Mouse (Mus musculus) forebrain, embryonic 16.5 days (tissue): ENCODE measurements at regions not wholly inside any gene's neighbourhood (a gene's known extent, or its start where the extent isn't known, plus 50 kb on each side); places are given as distances from the start of the nearest gene placed in this dataset.

Experiments
- ATAC-seq: fragments of 200-750 bp; cut with Nextera tagmentation; 2 replicates; pipeline ENCODE4 v1.8.0; 2017; ENCODE audit warnings: mild to moderate bottlenecking, moderate library complexity
- H3K27ac ChIP-seq: fragments of 300-500 bp; sonication (generic); 2 replicates; pipeline ENCODE4 v1.5.1; 2014; ENCODE audit warnings: low read length, control low read depth
- H3K27me3 ChIP-seq: fragments of 300-500 bp; sonication (generic); replicated peaks from 2 replicates; pipeline ENCODE4 v1.6.1; 2014; ENCODE audit warnings: low read length; ENCODE audit not compliant: control insufficient read depth, insufficient read depth
- H3K36me3 ChIP-seq: fragments of 300-500 bp; sonication (generic); 2 replicates; pipeline ENCODE4 v1.6.1; 2014; ENCODE audit not compliant: control insufficient read depth, insufficient read depth
- H3K4me1 ChIP-seq: fragments of 300-500 bp; sonication (generic); replicated peaks from 2 replicates; pipeline ENCODE4 v1.6.1; 2014; ENCODE audit warnings: low read length; ENCODE audit not compliant: control insufficient read depth, insufficient read depth
- H3K4me2 ChIP-seq: fragments of 300-500 bp; sonication (generic); 2 replicates; pipeline ENCODE4 v1.6.1; 2014; ENCODE audit warnings: mild to moderate bottlenecking, low read length, control low read depth
- H3K4me3 ChIP-seq: fragments of 300-500 bp; sonication (generic); replicated peaks from 2 replicates; pipeline ENCODE4 v1.5.1; 2014; ENCODE audit warnings: mild to moderate bottlenecking, low read length, control low read depth
- H3K9ac ChIP-seq: fragments of 300-500 bp; sonication (generic); replicated peaks from 2 replicates; pipeline ENCODE4 v1.6.1; 2014; ENCODE audit warnings: low read depth, low read length, control low read depth
- H3K9me3 ChIP-seq: fragments of 300-500 bp; sonication (generic); 2 replicates; pipeline ENCODE4 v1.6.1; 2016; ENCODE audit warnings: low read length; ENCODE audit not compliant: control insufficient read depth
- WGBS: fragments of 180-500 bp; shearing (Covaris S2); extraction: QIAGEN DNeasy Blood & Tissue Kit; methylation state at CpG from one replicate; pipeline ENCODE4 v1.1.7; 2014; 5-methylcytosine and 5-hydroxymethylcytosine counted together

DNA sequence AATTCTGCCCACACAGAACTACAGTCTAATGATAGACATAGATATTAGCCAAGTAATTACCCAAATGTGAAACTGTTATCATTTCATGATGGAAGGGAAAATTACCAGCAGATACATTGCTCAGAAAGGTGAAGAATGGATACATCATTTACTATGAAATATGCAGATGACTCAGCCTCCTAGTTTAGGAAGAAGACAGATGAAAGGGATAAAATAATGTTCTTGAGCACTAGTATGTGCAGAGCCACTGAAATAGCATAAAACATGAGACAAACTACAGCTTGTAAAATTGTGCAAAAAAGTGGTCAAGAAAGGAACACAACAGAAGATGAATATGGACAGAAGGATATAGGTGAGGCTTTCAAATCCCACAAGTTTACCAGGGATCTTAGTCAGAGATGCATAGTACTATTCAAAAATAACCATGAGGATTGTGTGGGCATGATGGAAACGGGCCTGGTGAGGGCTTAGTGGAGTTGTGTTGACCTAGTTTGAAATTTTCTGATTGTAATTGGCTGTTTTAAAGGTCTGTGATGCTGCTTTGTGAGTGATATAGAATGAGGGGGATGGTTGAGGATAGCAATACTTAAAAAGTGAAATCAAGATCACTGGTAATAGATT lies 883.3 kb downstream of the Dnajb9 start:
- 70% methylated on average over 1 of the region's 1 CpGs for WGBS
- H3K4me1 ChIP-seq, result no peaks in the 10 kb centered on the region
- no peaks in the 10 kb centered on the region for H3K9me3 ChIP-seq
- H3K36me3 ChIP-seq, result no peaks in the 10 kb centered on the region
- no peak overlapping the region for H3K4me2 ChIP-seq
- ATAC-seq, result no peak
- H3K27ac ChIP-seq, result no peak overlapping the region
- H3K9ac ChIP-seq, result no peak overlapping the region
- no peak overlapping the region for H3K4me3 ChIP-seq
- no peaks in the 10 kb centered on the region for H3K27me3 ChIP-seq

DNA sequence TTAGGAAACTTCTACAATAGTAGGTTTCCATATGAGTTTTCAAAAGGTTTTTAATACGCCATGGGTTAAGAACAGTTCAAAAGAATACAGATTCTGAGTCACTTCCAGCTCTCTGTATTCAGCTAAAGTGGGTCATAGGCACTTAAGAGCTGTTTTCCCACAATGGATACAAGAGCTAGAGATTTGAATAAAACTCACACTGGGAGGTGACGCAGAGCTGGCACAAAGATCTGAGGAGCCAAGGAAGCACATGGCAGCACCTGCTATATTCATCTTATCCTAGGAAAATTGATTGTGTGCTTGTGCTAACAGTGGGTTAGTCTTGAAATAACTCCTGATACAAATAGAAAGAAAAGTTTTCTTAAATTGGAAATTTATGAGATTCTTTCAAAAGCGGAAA lies 899.8 kb downstream of the Dnajb9 start:
- ATAC-seq, result no peak
- Histone ChIP-seq H3K4me3 (no peak overlapping the region), H3K27ac (no peak overlapping the region), H3K27me3 (no peaks in the 10 kb centered on the region), H3K36me3 (no peaks in the 10 kb centered on the region), H3K4me1 (no peaks in the 10 kb centered on the region), H3K4me2 (no peak overlapping the region), H3K9me3 (no peaks in the 10 kb centered on the region), H3K9ac (no peak overlapping the region)
- WGBS, result 63% methylated on average over 3 of the region's 3 CpGs

DNA sequence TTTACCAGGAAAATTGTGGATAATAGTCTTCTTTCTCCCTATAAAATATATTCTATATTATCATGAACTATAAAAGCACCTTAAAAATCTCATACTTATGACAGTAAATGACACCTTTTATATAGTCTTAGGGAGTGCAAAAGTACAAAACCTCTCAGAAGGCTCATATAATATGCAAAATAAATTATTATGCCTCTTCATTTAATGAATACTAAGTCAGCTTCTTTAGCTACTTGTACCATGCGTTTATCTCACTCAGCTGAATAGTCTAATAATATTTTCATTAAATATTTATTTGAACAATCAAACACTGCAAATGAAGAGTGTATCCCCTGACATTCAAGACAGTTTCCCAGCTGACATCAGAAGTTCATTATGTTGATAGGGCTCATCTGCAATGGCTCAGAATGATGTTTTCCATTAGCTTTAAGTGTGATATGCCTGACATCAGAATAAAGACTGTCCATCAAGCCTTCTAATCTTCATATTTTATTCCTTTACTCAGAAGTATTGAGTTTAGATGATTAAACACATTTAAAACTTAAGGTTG lies 903.5 kb downstream of the Dnajb9 start:
- no peak overlapping the region for H3K27ac ChIP-seq
- no peak overlapping the region for H3K4me2 ChIP-seq
- H3K9me3 ChIP-seq, result no peaks in the 10 kb centered on the region
- WGBS, result 76% methylated on average over 1 of the region's 1 CpGs
- H3K4me3 ChIP-seq, result no peak overlapping the region
- no peaks in the 10 kb centered on the region for H3K27me3 ChIP-seq
- no peaks in the 10 kb centered on the region for H3K36me3 ChIP-seq
- no peaks in the 10 kb centered on the region for H3K4me1 ChIP-seq
- H3K9ac ChIP-seq, result no peak overlapping the region
- no peak for ATAC-seq

DNA sequence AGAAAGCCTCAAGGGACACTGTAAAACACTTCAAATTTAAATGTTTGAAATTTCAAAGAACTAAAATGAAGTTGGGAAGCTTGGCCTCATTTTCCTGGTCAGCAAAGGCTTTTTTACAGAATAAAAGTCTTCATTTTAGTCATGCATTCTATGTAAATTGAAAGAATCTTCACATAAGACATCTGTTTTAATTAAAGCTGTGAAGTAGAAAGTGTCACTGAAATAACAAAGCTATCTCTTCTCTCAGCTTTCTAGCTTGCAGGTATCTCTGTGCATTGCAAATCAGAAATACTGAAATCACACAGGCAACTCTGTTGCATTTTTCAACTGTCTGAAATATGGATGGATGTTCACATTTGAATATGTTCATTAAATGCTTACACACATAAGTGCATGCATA lies 909.6 kb downstream of the Dnajb9 start:
- H3K9me3 ChIP-seq, result no peaks in the 10 kb centered on the region
- H3K27ac ChIP-seq, result no peak overlapping the region
- no peak overlapping the region for H3K4me3 ChIP-seq
- no peaks in the 10 kb centered on the region for H3K27me3 ChIP-seq
- H3K4me1 ChIP-seq, result no peaks in the 10 kb centered on the region
- H3K36me3 ChIP-seq, result no peaks in the 10 kb centered on the region
- H3K9ac ChIP-seq, result no peak overlapping the region
- no peak for ATAC-seq
- no peak overlapping the region for H3K4me2 ChIP-seq

- WGBS, result 37% methylated on average over 4 of the region's 4 CpGs
- H3K9ac ChIP-seq, result no peak overlapping the region
- no peak overlapping the region for H3K4me3 ChIP-seq
- no peaks in the 10 kb centered on the region for H3K4me1 ChIP-seq
- no peaks in the 10 kb centered on the region for H3K36me3 ChIP-seq
- no peak overlapping the region for H3K27ac ChIP-seq
- H3K27me3 ChIP-seq, result no peaks in the 10 kb centered on the region
- H3K4me2 ChIP-seq, result no peak overlapping the region
- no peak for ATAC-seq
- H3K9me3 ChIP-seq, result no peaks in the 10 kb centered on the region
These were observed 929.7 kb downstream of the Dnajb9 start for GRCm38 (mm10) chr12:43280442-43280841.

DNA sequence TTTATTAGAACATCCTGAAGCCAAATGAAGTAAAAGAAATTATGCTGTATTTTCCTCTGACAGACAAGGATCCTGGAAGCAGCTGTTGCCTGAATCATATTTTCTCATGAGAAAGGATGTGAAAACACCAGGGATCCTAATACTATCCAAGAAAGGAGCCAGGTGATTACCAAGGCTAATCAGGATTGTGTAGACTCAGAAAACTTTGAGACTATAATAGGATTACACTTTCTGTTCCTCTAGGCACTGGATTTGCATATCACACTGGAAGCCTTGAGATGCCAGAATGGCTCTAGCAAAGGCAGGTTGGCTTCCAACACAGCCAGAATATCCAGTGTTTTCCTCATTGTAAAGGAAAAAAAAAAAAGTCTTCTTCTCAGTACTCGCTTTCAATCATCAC lies 945.1 kb downstream of the Dnajb9 start:
- Histone ChIP-seq H3K27me3 (no peaks in the 10 kb centered on the region), H3K9ac (no peak overlapping the region), H3K4me1 (no peaks in the 10 kb centered on the region), H3K9me3 (no peaks in the 10 kb centered on the region), H3K27ac (no peak overlapping the region), H3K36me3 (no peaks in the 10 kb centered on the region), H3K4me3 (no peak overlapping the region), H3K4me2 (no peak overlapping the region)
- ATAC-seq, result no peak
- 63% methylated on average over 1 of the region's 1 CpGs for WGBS

DNA sequence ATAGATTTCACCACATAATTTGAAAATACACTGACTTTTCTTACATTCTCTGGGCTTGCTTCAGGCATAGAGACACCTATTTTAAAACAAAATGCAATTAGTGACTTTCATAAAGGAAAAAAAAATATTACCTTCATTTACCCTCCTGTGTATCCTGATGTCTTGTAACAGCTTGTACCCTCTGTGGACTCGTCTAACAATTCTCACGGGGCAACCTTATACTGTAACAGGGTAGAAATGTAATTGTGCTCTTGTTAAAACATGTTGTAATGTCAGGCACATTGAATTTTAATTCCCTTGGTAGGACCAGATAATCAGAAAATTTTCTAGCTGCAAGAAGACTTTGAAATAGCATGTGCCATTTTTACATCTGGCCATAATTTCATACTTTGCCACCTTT lies 946.3 kb downstream of the Dnajb9 start:
- H3K27ac ChIP-seq, result no peak overlapping the region
- no peak for ATAC-seq
- H3K27me3 ChIP-seq, result no peaks in the 10 kb centered on the region
- H3K4me3 ChIP-seq, result no peak overlapping the region
- H3K4me1 ChIP-seq, result no peaks in the 10 kb centered on the region
- no peaks in the 10 kb centered on the region for H3K9me3 ChIP-seq
- no peaks in the 10 kb centered on the region for H3K36me3 ChIP-seq
- no peak overlapping the region for H3K4me2 ChIP-seq
- 77% methylated on average over 2 of the region's 2 CpGs for WGBS
- no peak overlapping the region for H3K9ac ChIP-seq

DNA sequence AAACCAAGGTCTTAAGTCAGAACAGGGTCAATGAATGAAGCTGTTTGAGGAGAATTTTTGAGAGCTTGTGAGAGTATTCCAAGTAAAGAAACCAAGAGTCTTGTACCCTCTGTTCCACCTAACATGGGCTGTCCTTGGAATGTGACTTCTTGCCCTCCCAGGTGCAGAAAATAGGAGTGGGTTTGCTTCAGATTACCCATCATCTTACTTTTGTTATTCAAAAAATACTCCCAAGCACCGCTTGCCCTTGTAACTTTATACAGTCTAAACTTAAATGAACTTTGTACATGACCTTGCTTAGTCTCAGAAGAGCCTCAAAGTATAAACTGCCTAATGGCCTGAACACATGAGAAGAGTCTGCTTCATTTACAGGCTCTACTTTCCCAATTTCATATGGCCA lies 984.2 kb downstream of the Dnajb9 start:
- H3K27me3 ChIP-seq, result no peaks in the 10 kb centered on the region
- 80% methylated on average over 1 of the region's 1 CpGs for WGBS
- peaks cover 3% of the 10 kb centered on the region for H3K4me1 ChIP-seq
- H3K4me3 ChIP-seq, result no peak overlapping the region
- no peaks in the 10 kb centered on the region for H3K36me3 ChIP-seq
- no peak overlapping the region for H3K27ac ChIP-seq
- no peak overlapping the region for H3K9ac ChIP-seq
- H3K9me3 ChIP-seq, result no peaks in the 10 kb centered on the region
- ATAC-seq, result no peak
- no peak overlapping the region for H3K4me2 ChIP-seq

- Histone ChIP-seq H3K27me3 (no peaks in the 10 kb centered on the region), H3K27ac (no peak overlapping the region), H3K4me3 (no peak overlapping the region), H3K4me2 (no peak overlapping the region), H3K4me1 (peaks cover 3% of the 10 kb centered on the region), H3K36me3 (no peaks in the 10 kb centered on the region), H3K9ac (no peak overlapping the region), H3K9me3 (no peaks in the 10 kb centered on the region)
- 39% methylated on average over 8 of the region's 8 CpGs for WGBS
- ATAC-seq, result peak; percentile 52; the same call in 1 of the 2 replicates
These were observed 986.2 kb downstream of the Dnajb9 start for GRCm38 (mm10) chr12:43223768-43224435.
